Mouse (Mus musculus) heart, embryonic 15.5 days (tissue): ENCODE data around the gene Ms4a2. TPM values are rescaled to one million over a fixed set of nuclear protein-coding genes. Genes with fewer than 3 reads are reported as not detected.

Source experiments
- ATAC-seq: fragments of 200-750 bp; cut with Nextera tagmentation; replicated peaks from 2 replicates; pipeline ENCODE4 v1.8.0; 2017; ENCODE audit warnings: low read depth, moderate TSS enrichment; ENCODE audit not compliant: insufficient number of reproducible peaks, insufficient read depth, low FRiP score
- H3K27ac ChIP-seq: fragments of 300-500 bp; sonication (generic); 2 replicates; pipeline ENCODE4 v1.5.1; 2015; ENCODE audit warnings: mild to moderate bottlenecking, inconsistent platforms
- H3K27me3 ChIP-seq: fragments of 300-500 bp; sonication (generic); 2 replicates; pipeline ENCODE4 v1.6.1; 2015; ENCODE audit warnings: inconsistent platforms
- H3K36me3 ChIP-seq: fragments of 300-500 bp; sonication (generic); 2 replicates; pipeline ENCODE4 v1.6.1; 2015; ENCODE audit warnings: mild to moderate bottlenecking, inconsistent platforms
- H3K4me1 ChIP-seq: fragments of 300-500 bp; sonication (generic); replicated peaks from 2 replicates; pipeline ENCODE4 v1.6.1; 2015; ENCODE audit warnings: inconsistent platforms
- H3K4me2 ChIP-seq: fragments of 300-500 bp; sonication (generic); 2 replicates; pipeline ENCODE4 v1.6.1; 2015; ENCODE audit warnings: inconsistent platforms, mild to moderate bottlenecking, moderate library complexity
- H3K4me3 ChIP-seq: fragments of 300-500 bp; sonication (generic); 2 replicates; pipeline ENCODE4 v1.5.1; 2015; ENCODE audit warnings: mild to moderate bottlenecking, inconsistent platforms
- H3K9ac ChIP-seq: fragments of 300-500 bp; sonication (generic); 2 replicates; pipeline ENCODE4 v1.6.1; 2015; ENCODE audit warnings: mild to moderate bottlenecking, inconsistent platforms
- H3K9me3 ChIP-seq: fragments of 300-500 bp; sonication (generic); replicated peaks from 2 replicates; pipeline ENCODE4 v1.6.1; 2016; ENCODE audit warnings: inconsistent platforms
- WGBS: fragments of 180-500 bp; shearing (Covaris S2); methylation state at CpG from one replicate; pipeline ENCODE4 v1.1.7; 2015; ENCODE audit warnings: mixed read lengths; 5-methylcytosine and 5-hydroxymethylcytosine counted together
- polyA plus RNA-seq: library from polyadenylated mRNA; unstranded; fragments of >200 nt; fragmentation: Nextera tagmentation; extraction: Ambion mirVana; gene quantifications from 2 replicates; pipeline ENCODE4 v1.2.1, GENCODE M21; 2015

Gene Ms4a2
- polyA plus RNA-seq, 1 experiment from 2014 or later = not detected

- ATAC-seq = no peak
- no peaks in the 10 kb centered on the region for H3K4me1 ChIP-seq
- no peaks in the 10 kb centered on the region for H3K9me3 ChIP-seq
- H3K27me3 ChIP-seq = no peaks in the 10 kb centered on the region
- no peak overlapping the region for H3K9ac ChIP-seq
- no peaks in the 10 kb centered on the region for H3K36me3 ChIP-seq
- no peak overlapping the region for H3K4me3 ChIP-seq
- H3K27ac ChIP-seq = no peak overlapping the region
- no peak overlapping the region for H3K4me2 ChIP-seq
These were observed 1.3 kb upstream of the Ms4a2 start for GRCm38 (mm10) chr19:11624800-11625199.

GRCm38 (mm10) chr19:11617983-11618382 lies 5.5 kb downstream of the Ms4a2 start:
- Histone ChIP-seq H3K4me2 (no peak overlapping the region), H3K36me3 (no peaks in the 10 kb centered on the region), H3K9ac (no peak overlapping the region), H3K27me3 (no peaks in the 10 kb centered on the region), H3K27ac (no peak overlapping the region), H3K9me3 (no peaks in the 10 kb centered on the region), H3K4me1 (no peaks in the 10 kb centered on the region), H3K4me3 (no peak overlapping the region)
- no peak for ATAC-seq

GRCm38 (mm10) chr19:11614805-11615204 lies 8.7 kb downstream of the Ms4a2 start:
- H3K27me3 ChIP-seq = no peaks in the 10 kb centered on the region
- H3K4me1 ChIP-seq = no peaks in the 10 kb centered on the region
- 48% methylated on average over 2 of the region's 2 CpGs for WGBS
- H3K9me3 ChIP-seq = no peaks in the 10 kb centered on the region
- no peaks in the 10 kb centered on the region for H3K36me3 ChIP-seq
- H3K27ac ChIP-seq = no peak overlapping the region
- no peak overlapping the region for H3K4me3 ChIP-seq
- H3K9ac ChIP-seq = no peak overlapping the region
- no peak for ATAC-seq
- H3K4me2 ChIP-seq = no peak overlapping the region

- H3K4me2 ChIP-seq = no peak overlapping the region
- no peaks in the 10 kb centered on the region for H3K9me3 ChIP-seq
- WGBS = 53% methylated on average over 8 of the region's 8 CpGs
- no peak overlapping the region for H3K27ac ChIP-seq
- no peaks in the 10 kb centered on the region for H3K4me1 ChIP-seq
- no peaks in the 10 kb centered on the region for H3K27me3 ChIP-seq
- H3K9ac ChIP-seq = no peak overlapping the region
- ATAC-seq = no peak
- no peaks in the 10 kb centered on the region for H3K36me3 ChIP-seq
- no peak overlapping the region for H3K4me3 ChIP-seq
These were observed 9.6 kb downstream of the Ms4a2 start for GRCm38 (mm10) chr19:11613776-11614443.

GRCm38 (mm10) chr19:11613084-11613483 lies 10.4 kb downstream of the Ms4a2 start:
- 73% methylated on average over 1 of the region's 1 CpGs for WGBS
- no peak overlapping the region for H3K4me2 ChIP-seq
- H3K27ac ChIP-seq = no peak overlapping the region
- no peaks in the 10 kb centered on the region for H3K36me3 ChIP-seq
- no peaks in the 10 kb centered on the region for H3K27me3 ChIP-seq
- H3K9me3 ChIP-seq = no peaks in the 10 kb centered on the region
- no peak for ATAC-seq
- H3K4me1 ChIP-seq = no peaks in the 10 kb centered on the region
- no peak overlapping the region for H3K4me3 ChIP-seq
- H3K9ac ChIP-seq = no peak overlapping the region

GRCm38 (mm10) chr19:11612293-11612692 lies 11.2 kb downstream of the Ms4a2 start:
- no peaks in the 10 kb centered on the region for H3K9me3 ChIP-seq
- H3K4me2 ChIP-seq = no peak overlapping the region
- no peak overlapping the region for H3K4me3 ChIP-seq
- H3K9ac ChIP-seq = no peak overlapping the region
- no peaks in the 10 kb centered on the region for H3K36me3 ChIP-seq
- H3K27ac ChIP-seq = no peak overlapping the region
- no peaks in the 10 kb centered on the region for H3K4me1 ChIP-seq
- H3K27me3 ChIP-seq = no peaks in the 10 kb centered on the region
- no peak for ATAC-seq
- WGBS = 22% methylated on average over 2 of the region's 2 CpGs

GRCm38 (mm10) chr19:11611541-11611945 lies 12.0 kb downstream of the Ms4a2 start:
- 18% methylated on average over 6 of the region's 6 CpGs for WGBS
- ATAC-seq = no peak; the same call in 1 of the 2 replicates
- Histone ChIP-seq H3K9me3 (no peaks in the 10 kb centered on the region), H3K4me1 (no peaks in the 10 kb centered on the region), H3K4me2 (no peak overlapping the region), H3K36me3 (no peaks in the 10 kb centered on the region), H3K4me3 (no peak overlapping the region), H3K9ac (no peak overlapping the region), H3K27ac (no peak overlapping the region), H3K27me3 (no peaks in the 10 kb centered on the region)

GRCm38 (mm10) chr19:11608172-11608571 lies 15.3 kb downstream of the Ms4a2 start:
- H3K27me3 ChIP-seq = no peaks in the 10 kb centered on the region
- 3% methylated on average over 1 of the region's 1 CpGs for WGBS

GRCm38 (mm10) chr19:11604603-11605002 lies 18.9 kb downstream of the Ms4a2 start, which contains the start of gene Ms4a6d:
Gene Ms4a6d (minus strand): TSS chr19:11604849.
- whole genome bisulfite sequencing = 86% methylated on average over 2 of the region's 2 CpGs
- no peaks in the 10 kb centered on the region for H3K9me3 ChIP-seq
- H3K27ac ChIP-seq = no peak within 1 kb of the TSS
- no peaks in the 10 kb centered on the region for H3K4me1 ChIP-seq
- H3K36me3 ChIP-seq = no peaks in the 10 kb centered on the region
- H3K27me3 ChIP-seq = no peaks in the 10 kb centered on the region
- ATAC-seq = no peak
- H3K4me3 ChIP-seq = no peak within 1 kb of the TSS
- H3K9ac ChIP-seq = no peak within 1 kb of the TSS
- H3K4me2 ChIP-seq = no peak within 1 kb of the TSS

More at GRCm38 (mm10) chr19:11608172-11608571, 15.3 kb downstream of the Ms4a2 start:
- H3K36me3 ChIP-seq = no peaks in the 10 kb centered on the region
- no peak overlapping the region for H3K4me2 ChIP-seq
- no peak overlapping the region for H3K27ac ChIP-seq
- no peak overlapping the region for H3K4me3 ChIP-seq
- no peak for ATAC-seq
- no peaks in the 10 kb centered on the region for H3K9me3 ChIP-seq
- no peaks in the 10 kb centered on the region for H3K4me1 ChIP-seq
- no peak overlapping the region for H3K9ac ChIP-seq

GRCm38 (mm10) chr19:11602026-11602425 lies 21.5 kb downstream of the Ms4a2 start:
- Histone ChIP-seq H3K4me2 (no peak overlapping the region), H3K9me3 (no peaks in the 10 kb centered on the region), H3K27me3 (no peaks in the 10 kb centered on the region), H3K9ac (no peak overlapping the region), H3K36me3 (no peaks in the 10 kb centered on the region), H3K27ac (no peak overlapping the region), H3K4me1 (no peaks in the 10 kb centered on the region), H3K4me3 (no peak overlapping the region)
- no peak for ATAC-seq
- whole genome bisulfite sequencing = 72% methylated on average over 2 of the region's 2 CpGs

- no peak overlapping the region for H3K27ac ChIP-seq
- no peak overlapping the region for H3K4me2 ChIP-seq
- no peak overlapping the region for H3K4me3 ChIP-seq
- H3K4me1 ChIP-seq = no peaks in the 10 kb centered on the region
- WGBS = 84% methylated on average over 3 of the region's 3 CpGs
- no peaks in the 10 kb centered on the region for H3K9me3 ChIP-seq
- H3K9ac ChIP-seq = no peak overlapping the region
- H3K27me3 ChIP-seq = no peaks in the 10 kb centered on the region
- H3K36me3 ChIP-seq = no peaks in the 10 kb centered on the region
- ATAC-seq = no peak
These were observed 22.2 kb downstream of the Ms4a2 start for GRCm38 (mm10) chr19:11601349-11601748.

GRCm38 (mm10) chr19:11589891-11590449 lies 33.5 kb downstream of the Ms4a2 start:
- Histone ChIP-seq H3K4me3 (no peak overlapping the region), H3K27me3 (no peaks in the 10 kb centered on the region), H3K9ac (no peak overlapping the region), H3K36me3 (no peaks in the 10 kb centered on the region), H3K4me1 (no peaks in the 10 kb centered on the region), H3K4me2 (no peak overlapping the region), H3K9me3 (no peaks in the 10 kb centered on the region), H3K27ac (no peak overlapping the region)
- WGBS = 50% methylated on average over 2 of the region's 2 CpGs
- no peak for ATAC-seq
